Mouse (Mus musculus) heart, embryonic 11.5 days (tissue): Measurements from ENCODE around the gene Slc5a2. TPM values are rescaled to one million over a fixed set of nuclear protein-coding genes. Genes with fewer than 3 reads are reported as not detected.
A peak's percentile ranks its signal among the peaks of the same experiment; 100 is the strongest.

ENCODE experiments used
- ATAC-seq: fragments of 200-750 bp; cut with Nextera tagmentation; replicated peaks from 2 replicates; pipeline ENCODE4 v1.8.0; 2017; ENCODE audit warnings: moderate library complexity; ENCODE audit not compliant: insufficient number of reproducible peaks, low FRiP score, low TSS enrichment
- H3K27ac ChIP-seq: fragments of 300-500 bp; sonication (generic); 2 replicates; pipeline ENCODE4 v1.5.1; 2014; ENCODE audit warnings: mild to moderate bottlenecking, low read depth, low read length
- H3K27me3 ChIP-seq: fragments of 300-500 bp; sonication (generic); 2 replicates; pipeline ENCODE4 v1.6.1; 2014; ENCODE audit warnings: mild to moderate bottlenecking, low read length, mixed read lengths; ENCODE audit not compliant: control insufficient read depth, insufficient read depth
- H3K36me3 ChIP-seq: fragments of 300-500 bp; sonication (generic); 2 replicates; pipeline ENCODE4 v1.6.1; 2014; ENCODE audit warnings: mild to moderate bottlenecking, low read length, moderate library complexity, mixed read lengths; ENCODE audit not compliant: control insufficient read depth, insufficient read depth
- H3K4me1 ChIP-seq: fragments of 300-500 bp; sonication (generic); 2 replicates; pipeline ENCODE4 v1.6.1; 2014; ENCODE audit warnings: low read length; ENCODE audit not compliant: control insufficient read depth, insufficient read depth
- H3K4me2 ChIP-seq: fragments of 300-500 bp; sonication (generic); 2 replicates; pipeline ENCODE4 v1.6.1; 2014; ENCODE audit warnings: mild to moderate bottlenecking, moderate library complexity
- H3K4me3 ChIP-seq: fragments of 300-500 bp; sonication (generic); 2 replicates; pipeline ENCODE4 v1.5.1; 2014; ENCODE audit warnings: low read depth, low read length
- H3K9ac ChIP-seq: fragments of 300-500 bp; sonication (generic); 2 replicates; pipeline ENCODE4 v1.6.1; 2014; ENCODE audit warnings: mild to moderate bottlenecking, low read depth, low read length, moderate library complexity
- H3K9me3 ChIP-seq: fragments of 300-500 bp; sonication (generic); replicated peaks from 2 replicates; pipeline ENCODE4 v1.6.1; 2016; ENCODE audit warnings: low read length; ENCODE audit not compliant: control insufficient read depth
- WGBS: fragments of 180-500 bp; shearing (Covaris S2); extraction: QIAGEN DNeasy Blood & Tissue Kit; methylation state at CpG from one replicate; pipeline ENCODE4 v1.1.7; 2014; ENCODE audit not compliant: insufficient replicate concordance; 5-methylcytosine and 5-hydroxymethylcytosine counted together
- polyA plus RNA-seq: library from polyadenylated mRNA; unstranded; fragments of >200 nt; fragmentation: Nextera tagmentation; extraction: Ambion mirVana; gene quantifications from 2 replicates; pipeline ENCODE4 v1.2.1, GENCODE M21; 2014

The Slc5a2 gene
- polyA plus RNA-seq, 1 experiment from 2014 or later = 0.83 TPM

GRCm38 (mm10) chr7:128246496-128247391 is 18.7 kb upstream of the Slc5a2 start, which contains the start of gene Tgfb1i1:
Gene Tgfb1i1, plus strand, starts transcription at chr7:128246812.
- peak; percentile 83 for ATAC-seq
- Histone ChIP-seq H3K9me3 (no peaks in the 10 kb centered on the region), H3K27me3 (no peaks in the 10 kb centered on the region), H3K9ac (peak within 1 kb of the TSS; percentile 86), H3K4me1 (peaks cover 19% of the 10 kb centered on the region), H3K4me3 (peak within 1 kb of the TSS; percentile 59), H3K4me2 (peak within 1 kb of the TSS; percentile 73), H3K36me3 (peaks cover 20% of the 10 kb centered on the region), H3K27ac (peak within 1 kb of the TSS; percentile 98)
- WGBS = 2% methylated on average over 24 of the region's 30 CpGs

DNA sequence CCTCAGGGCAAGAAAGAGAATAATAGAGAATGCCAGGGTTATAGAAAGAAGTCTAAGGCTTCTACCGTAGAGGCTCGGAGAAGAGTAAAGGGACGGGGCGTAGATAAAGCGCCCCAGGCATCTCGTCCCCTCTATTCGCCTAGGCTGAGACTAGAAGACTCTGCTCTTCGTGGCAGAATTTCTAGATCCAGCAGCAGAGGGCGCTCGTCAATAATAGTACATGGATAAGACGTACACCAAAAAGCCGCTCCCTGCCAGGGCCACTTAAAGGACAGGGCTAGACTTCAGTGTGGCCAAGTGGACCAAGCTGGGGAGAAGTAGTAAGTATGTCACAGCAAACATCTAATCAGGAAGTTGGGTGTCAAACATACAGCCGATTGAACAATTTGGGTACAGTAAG is 18.0 kb upstream of the Slc5a2 start:
- peak; percentile 72 for ATAC-seq
- H3K36me3 ChIP-seq = peaks cover 22% of the 10 kb centered on the region
- H3K4me3 ChIP-seq = peak overlapping the region; percentile 59
- H3K4me1 ChIP-seq = peaks cover 19% of the 10 kb centered on the region
- H3K9me3 ChIP-seq = no peaks in the 10 kb centered on the region
- H3K9ac ChIP-seq = peak overlapping the region; percentile 86
- peak overlapping the region; percentile 73 for H3K4me2 ChIP-seq
- H3K27me3 ChIP-seq = no peaks in the 10 kb centered on the region
- WGBS = 0% methylated on average over 13 of the region's 13 CpGs
- H3K27ac ChIP-seq = peak overlapping the region; percentile 98

- peaks cover 19% of the 10 kb centered on the region for H3K4me1 ChIP-seq
- no peaks in the 10 kb centered on the region for H3K9me3 ChIP-seq
- H3K4me3 ChIP-seq = peak overlapping the region; percentile 59
- H3K36me3 ChIP-seq = peaks cover 21% of the 10 kb centered on the region; the same call in 1 of the 2 replicates
- H3K27me3 ChIP-seq = no peaks in the 10 kb centered on the region
- WGBS = 78% methylated on average over 10 of the region's 10 CpGs
- H3K9ac ChIP-seq = peak overlapping the region; percentile 86
- H3K27ac ChIP-seq = no peak overlapping the region
- no peak for ATAC-seq
- peak overlapping the region; percentile 73 for H3K4me2 ChIP-seq
These were observed 17.1 kb upstream of the Slc5a2 start for GRCm38 (mm10) chr7:128248081-128249042.

GRCm38 (mm10) chr7:128249998-128250397 is 15.5 kb upstream of the Slc5a2 start:
- H3K9me3 ChIP-seq = no peaks in the 10 kb centered on the region
- H3K27me3 ChIP-seq = no peaks in the 10 kb centered on the region
- H3K9ac ChIP-seq = no peak overlapping the region
- no peak for ATAC-seq
- H3K27ac ChIP-seq = no peak overlapping the region
- peaks cover 19% of the 10 kb centered on the region for H3K4me1 ChIP-seq
- H3K4me3 ChIP-seq = no peak overlapping the region
- WGBS = 78% methylated on average over 5 of the region's 5 CpGs
- peaks cover 15% of the 10 kb centered on the region; the same call in 1 of the 2 replicates for H3K36me3 ChIP-seq
- no peak overlapping the region for H3K4me2 ChIP-seq

- Histone ChIP-seq H3K27ac (no peak overlapping the region), H3K9ac (no peak overlapping the region), H3K4me3 (no peak overlapping the region), H3K4me2 (peak overlapping the region; percentile 27; the same call in 1 of the 2 replicates), H3K4me1 (peaks cover 13% of the 10 kb centered on the region), H3K36me3 (peaks cover 13% of the 10 kb centered on the region; the same call in 1 of the 2 replicates), H3K9me3 (no peaks in the 10 kb centered on the region), H3K27me3 (no peaks in the 10 kb centered on the region)
- no peak for ATAC-seq
- 64% methylated on average over 12 of the region's 12 CpGs for WGBS
These were observed 13.5 kb upstream of the Slc5a2 start for GRCm38 (mm10) chr7:128251946-128252345.

GRCm38 (mm10) chr7:128252609-128253008 is 12.8 kb upstream of the Slc5a2 start:
- Histone ChIP-seq H3K9ac (no peak overlapping the region), H3K27ac (no peak overlapping the region), H3K4me1 (peaks cover 19% of the 10 kb centered on the region), H3K4me3 (no peak overlapping the region), H3K4me2 (peak overlapping the region; percentile 27), H3K36me3 (peaks cover 13% of the 10 kb centered on the region; the same call in 1 of the 2 replicates), H3K9me3 (no peaks in the 10 kb centered on the region), H3K27me3 (no peaks in the 10 kb centered on the region)
- 27% methylated on average over 24 of the region's 24 CpGs for WGBS
- no peak for ATAC-seq

DNA sequence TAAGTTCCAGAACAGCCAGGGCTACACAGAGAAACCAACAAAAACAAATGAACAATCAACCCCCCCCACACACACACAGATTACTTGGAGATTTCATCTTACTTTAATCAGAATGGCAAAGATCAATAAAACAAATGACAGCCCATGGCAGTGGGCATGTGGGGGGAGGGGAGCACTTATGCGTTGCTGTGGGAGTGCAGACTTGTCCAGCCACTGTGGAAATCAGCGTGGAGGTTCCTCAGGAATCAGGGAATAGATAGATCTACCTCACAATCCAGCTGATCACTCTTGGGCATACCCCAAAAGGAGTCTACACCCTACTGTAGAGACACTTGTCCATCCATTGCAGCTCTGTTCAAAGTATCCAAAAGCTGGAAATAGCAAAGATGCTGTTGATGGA is 10.5 kb upstream of the Slc5a2 start:
- Histone ChIP-seq H3K4me3 (no peak overlapping the region), H3K9ac (no peak overlapping the region), H3K4me2 (no peak overlapping the region), H3K4me1 (peaks cover 10% of the 10 kb centered on the region), H3K36me3 (peaks cover 8% of the 10 kb centered on the region; the same call in 1 of the 2 replicates), H3K9me3 (no peaks in the 10 kb centered on the region), H3K27ac (no peak overlapping the region), H3K27me3 (no peaks in the 10 kb centered on the region)
- ATAC-seq = no peak
- 63% methylated on average over 2 of the region's 2 CpGs for WGBS

- Histone ChIP-seq H3K27ac (no peak overlapping the region), H3K9me3 (no peaks in the 10 kb centered on the region), H3K36me3 (peaks cover 6% of the 10 kb centered on the region; the same call in 1 of the 2 replicates), H3K9ac (no peak overlapping the region), H3K4me2 (no peak overlapping the region), H3K4me3 (no peak overlapping the region), H3K4me1 (peaks cover 10% of the 10 kb centered on the region), H3K27me3 (no peaks in the 10 kb centered on the region)
- 80% methylated on average over 5 of the region's 5 CpGs for WGBS
- ATAC-seq = no peak
These were observed 9.7 kb upstream of the Slc5a2 start for GRCm38 (mm10) chr7:128255757-128256156.
